12 mouse cellular contexts compared by ENCODE assay signal in genomic region chr2:168978031-168978430, GRCm38 (mm10). TPM values are rescaled to one million over a fixed set of nuclear protein-coding genes. Genes with fewer than 3 reads are reported as not detected.
DNase-seq lines count a peak whose midpoint lies in the region; ATAC-seq and TF ChIP-seq lines count a peak whose summit lies in the region.
"Had no signal": no experiment of that assay in that cellular context is flagged by ENCODE, and none has a peak within 500 bp of the region (broad histone marks: within the 10 kb centered on the region; RNA-seq: fewer than 3 reads in every experiment).

No protein-coding gene starts in this region.

- 58% methylated on average over 9 of the region's 9 CpGs for WGBS in forebrain, postnatal 0 days
- 65% methylated on average over 9 of the region's 9 CpGs for WGBS in forebrain, embryonic 10.5 days
- 49% methylated on average over 9 of the region's 9 CpGs for WGBS in lung, embryonic 14.5 days
- 53% methylated on average over 9 of the region's 9 CpGs for WGBS in embryonic facial prominence, embryonic 10.5 days

- no peak overlapping the region for H3K27ac ChIP-seq in forebrain, postnatal 0 days (ENCODE audit: low read depth, low read length)
- H3K27ac ChIP-seq in forebrain, embryonic 10.5 days, result no peak overlapping the region
- H3K27ac ChIP-seq in lung, embryonic 14.5 days (ENCODE audit: low read depth), result no peak overlapping the region
- H3K27ac ChIP-seq in embryonic facial prominence, embryonic 10.5 days (replicated peaks), result no peak overlapping the region; the same call in 1 of the 2 replicates
- H3K27ac ChIP-seq: midbrain, embryonic 12.5 days had no signal

- no peaks in the 10 kb centered on the region for H3K9me3 ChIP-seq in forebrain, postnatal 0 days (ENCODE audit: low read length)
- no peaks in the 10 kb centered on the region for H3K9me3 ChIP-seq in forebrain, embryonic 10.5 days
- no peaks in the 10 kb centered on the region; the same call in 1 of the 2 replicates for H3K9me3 ChIP-seq in lung, embryonic 14.5 days (ENCODE audit: low read depth, low read length)
- H3K9me3 ChIP-seq in embryonic facial prominence, embryonic 10.5 days, result no peaks in the 10 kb centered on the region
- H3K9me3 ChIP-seq: midbrain, embryonic 12.5 days had no signal

- H3K27me3 ChIP-seq in forebrain, postnatal 0 days (ENCODE audit: insufficient read depth, low read length), result no peaks in the 10 kb centered on the region
- no peaks in the 10 kb centered on the region for H3K27me3 ChIP-seq in forebrain, embryonic 10.5 days (ENCODE audit: poor library complexity, severe bottlenecking)
- no peaks in the 10 kb centered on the region for H3K27me3 ChIP-seq in lung, embryonic 14.5 days (ENCODE audit: insufficient read depth, low read length)
- H3K27me3 ChIP-seq in embryonic facial prominence, embryonic 10.5 days (replicated peaks; ENCODE audit: low read depth, poor library complexity, severe bottlenecking), result no peaks in the 10 kb centered on the region
- H3K27me3 ChIP-seq: midbrain, embryonic 12.5 days had no signal

- ATAC-seq in forebrain, postnatal 0 days, result peak; percentile 55
- 0 out of 2 replicates have a peak, but pooled peaks have one; percentile 21 for ATAC-seq in lung, embryonic 14.5 days (ENCODE audit: insufficient read depth)
- peak; percentile 40; the same call in 1 of the 2 replicates for ATAC-seq in megakaryocyte progenitor cell, adult 5-6 weeks (replicated peaks; ENCODE audit: poor library complexity)
- ATAC-seq: forebrain, embryonic 14.5 days had no signal

- no peak overlapping the region for H3K4me3 ChIP-seq in forebrain, postnatal 0 days (ENCODE audit: low read depth, low read length)
- no peak overlapping the region for H3K4me3 ChIP-seq in forebrain, embryonic 10.5 days
- H3K4me3 ChIP-seq in lung, embryonic 14.5 days (ENCODE audit: low read depth, low read length), result no peak overlapping the region
- H3K4me3 ChIP-seq in embryonic facial prominence, embryonic 10.5 days, result no peak overlapping the region
- H3K4me3 ChIP-seq: midbrain, embryonic 12.5 days had no signal

- H3K4me2 ChIP-seq in forebrain, postnatal 0 days (ENCODE audit: low read depth), result no peak overlapping the region
- H3K4me2 ChIP-seq in lung, embryonic 14.5 days, result no peak overlapping the region
- H3K4me2 ChIP-seq: midbrain, embryonic 12.5 days had no signal

- no peaks in the 10 kb centered on the region for H3K36me3 ChIP-seq in forebrain, postnatal 0 days (ENCODE audit: insufficient read depth)
- H3K36me3 ChIP-seq in forebrain, embryonic 10.5 days (replicated peaks), result no peaks in the 10 kb centered on the region
- H3K36me3 ChIP-seq in lung, embryonic 14.5 days (ENCODE audit: insufficient read depth), result no peaks in the 10 kb centered on the region
- H3K36me3 ChIP-seq in embryonic facial prominence, embryonic 10.5 days (replicated peaks), result no peaks in the 10 kb centered on the region
- H3K36me3 ChIP-seq: midbrain, embryonic 12.5 days had no signal

- no peak overlapping the region for H3K9ac ChIP-seq in forebrain, postnatal 0 days
- H3K9ac ChIP-seq in lung, embryonic 14.5 days, result no peak overlapping the region
- H3K9ac ChIP-seq: midbrain, embryonic 12.5 days had no signal

- peak; percentile 17 for DNase-seq in forebrain, postnatal 0 days
- no peak for DNase-seq in forebrain, embryonic 10.5 days (ENCODE audit: extremely low spot score, low spot score)
- DNase-seq in lung, embryonic 14.5 days, result peak; percentile 42
- no peak for DNase-seq in lung, postnatal 4 days
- peak; percentile 53 for DNase-seq in embryonic facial prominence, embryonic 10.5 days (ENCODE audit: low spot score)
- no peak for DNase-seq in right cerebral cortex, adult 18-20 months
- no peak for DNase-seq in lung, postnatal 14 days
- DNase-seq: cerebellum, adult 9-11 months; thymus, adult 18-20 months had no signal

- H3K4me1 ChIP-seq in forebrain, postnatal 0 days (ENCODE audit: insufficient read depth), result no peaks in the 10 kb centered on the region
- H3K4me1 ChIP-seq in forebrain, embryonic 10.5 days, result peaks cover 12% of the 10 kb centered on the region; the same call in 1 of the 2 replicates
- no peaks in the 10 kb centered on the region for H3K4me1 ChIP-seq in lung, embryonic 14.5 days (ENCODE audit: insufficient read depth)
- peaks cover 7% of the 10 kb centered on the region; the same call in 1 of the 2 replicates for H3K4me1 ChIP-seq in embryonic facial prominence, embryonic 10.5 days

- no peak for TF ChIP-seq CTCF in forebrain, postnatal 0 days (IDR thresholded peaks at IDR 0.05; ENCODE audit: low read depth)
- TF ChIP-seq CTCF in lung, embryonic 14.5 days (IDR thresholded peaks at IDR 0.05; ENCODE audit: low read depth), result no peak

RNA-seq across cellular contexts. Expression of gene Zfp64, which starts 22.6 kb away (rescaled TPM):
- total RNA-seq in forebrain, postnatal 0 days (2014; rRNA removed), result 26.0 and 32.3 TPM in 2 replicates
- polyA plus RNA-seq in forebrain, postnatal 0 days (2015; fragmentation: Nextera tagmentation; extraction: Ambion mirVana), result 27.6 and 29.6 TPM in 2 replicates
- 35.4 and 40.1 TPM in 2 replicates for polyA plus RNA-seq in forebrain, embryonic 10.5 days (2016; fragmentation: Nextera tagmentation; extraction: Ambion mirVana)
- 31.9 and 32.4 TPM in 2 replicates for polyA plus RNA-seq in lung, embryonic 14.5 days (2014; fragmentation: Nextera tagmentation; extraction: Ambion mirVana)
- 44.6 and 47.4 TPM in 2 replicates for polyA plus RNA-seq in embryonic facial prominence, embryonic 10.5 days (2016; fragmentation: Nextera tagmentation; extraction: Ambion mirVana)
- total RNA-seq in megakaryocyte progenitor cell, adult 5-6 weeks (2015), result 14.7 and 19.0 TPM in 2 replicates
- 32.4 and 33.5 TPM in 2 replicates for total RNA-seq in megakaryocyte progenitor cell, adult 5-6 weeks (2017)

Comparison
In these comparisons a context has a peak if more than half of its experiments do, and no peak if none do; other contexts are left out.
1. DNase-seq: peak in forebrain, postnatal 0 days (single experiment), lung, embryonic 14.5 days (single experiment) and embryonic facial prominence, embryonic 10.5 days (single experiment); none in forebrain, embryonic 10.5 days (single experiment), lung, postnatal 4 days (0 of 2), right cerebral cortex, adult 18-20 months (single experiment) and lung, postnatal 14 days (single experiment).
2. Peak in every context shown above with its lines, with median percentiles within 50 percentile points of each other: ATAC-seq.